Mouse (Mus musculus) lung, postnatal 10 days (tissue): ENCODE data around the gene Ccne1.

Experiments used
- DNase-seq: peaks from one replicate; pipeline ENCODE4 v3.0.0; 2021

Ccne1 gene

GRCm38 (mm10) chr7:38093101-38093500 lies 14.2 kb downstream of the Ccne1 start:
- no peak for DNase-seq

- no peak for DNase-seq
Measured at GRCm38 (mm10) chr7:38089930-38090675, 17.2 kb downstream of the Ccne1 start.

- DNase-seq: no peak
Measured at GRCm38 (mm10) chr7:38088456-38088855, 18.9 kb downstream of the Ccne1 start.

- DNase-seq: no peak
Measured at GRCm38 (mm10) chr7:38087856-38088255, 19.5 kb downstream of the Ccne1 start.

- DNase-seq: no peak
Measured at GRCm38 (mm10) chr7:38086401-38086800, 20.9 kb downstream of the Ccne1 start.

- peak; percentile 74 for DNase-seq
Measured at GRCm38 (mm10) chr7:38085573-38086211, 21.6 kb downstream of the Ccne1 start.

- peak; percentile 100 for DNase-seq
Measured at GRCm38 (mm10) chr7:38084778-38085572, 22.4 kb downstream of the Ccne1 start.

- DNase-seq: no peak
Measured at GRCm38 (mm10) chr7:38082971-38083370, 24.4 kb downstream of the Ccne1 start.

GRCm38 (mm10) chr7:38077189-38077588 lies 30.1 kb downstream of the Ccne1 start:
- no peak for DNase-seq

- DNase-seq: no peak
Measured at GRCm38 (mm10) chr7:38075487-38075886, 31.8 kb downstream of the Ccne1 start.

- DNase-seq: no peak
Measured at GRCm38 (mm10) chr7:38074920-38075319, 32.4 kb downstream of the Ccne1 start.

GRCm38 (mm10) chr7:38074514-38074913 lies 32.8 kb downstream of the Ccne1 start:
- DNase-seq: no peak

- peak; percentile 62 for DNase-seq
Measured at GRCm38 (mm10) chr7:38073782-38074181, 33.6 kb downstream of the Ccne1 start.

- DNase-seq: no peak
Measured at GRCm38 (mm10) chr7:38071065-38071464, 36.3 kb downstream of the Ccne1 start.

GRCm38 (mm10) chr7:38070663-38071062 lies 36.7 kb downstream of the Ccne1 start:
- DNase-seq: no peak

- no peak for DNase-seq
Measured at GRCm38 (mm10) chr7:38064431-38064830, 42.9 kb downstream of the Ccne1 start.

GRCm38 (mm10) chr7:38061060-38061970 lies 46.0 kb downstream of the Ccne1 start:
- peak; percentile 91 for DNase-seq

- DNase-seq: no peak
Measured at GRCm38 (mm10) chr7:38059636-38060330, 47.6 kb downstream of the Ccne1 start.

- DNase-seq: no peak
Measured at GRCm38 (mm10) chr7:38059096-38059495, 48.2 kb downstream of the Ccne1 start.

GRCm38 (mm10) chr7:38055996-38056395 lies 51.3 kb downstream of the Ccne1 start:
- DNase-seq: no peak

- DNase-seq: peak; percentile 9
Measured at GRCm38 (mm10) chr7:38054246-38054645, 53.1 kb downstream of the Ccne1 start.
